Mouse (Mus musculus) adrenal gland, adult 2 months (tissue): ENCODE data around the gene Mfsd7a. TPM values are rescaled to one million over a fixed set of nuclear protein-coding genes. Genes with fewer than 3 reads are reported as not detected.
A peak's percentile ranks its signal among the peaks of the same experiment; 100 is the strongest.

Source experiments
- DNase-seq: peaks from one replicate; pipeline ENCODE4 v3.0.0; 2021
- polyA plus RNA-seq: library from polyadenylated mRNA; depleted of rRNA; stranded (reverse); fragments of >200 nt; gene quantifications from 2 replicates; pipeline ENCODE4 v1.2.3, GENCODE M21; 2012; rRNA removed
- total RNA-seq, 2 experiments: library from RNA; stranded (reverse); gene quantifications; 2 replicates each; pipeline ENCODE4 v1.2.3; 2021

The Mfsd7a gene
- total and polyA plus RNA-seq, 3 experiments: 1.0 to 3.0 (median 1.0) TPM

GRCm38 (mm10) chr5:108433804-108434587, 14.7 kb downstream of the Mfsd7a start, which contains the start of gene Atp5k:
Gene Atp5k, minus strand, starts transcription at chr5:108434448.
- peak; percentile 94 for DNase-seq

GRCm38 (mm10) chr5:108431196-108431595, 17.5 kb downstream of the Mfsd7a start:
- no peak for DNase-seq

GRCm38 (mm10) chr5:108427186-108427585, 21.5 kb downstream of the Mfsd7a start:
- DNase-seq: peak; percentile 54

- DNase-seq: no peak
Measured at GRCm38 (mm10) chr5:108423427-108423826, 25.3 kb downstream of the Mfsd7a start.

GRCm38 (mm10) chr5:108422741-108423140, 25.9 kb downstream of the Mfsd7a start:
- no peak for DNase-seq

GRCm38 (mm10) chr5:108414711-108415110, 34.0 kb downstream of the Mfsd7a start:
- no peak for DNase-seq

GRCm38 (mm10) chr5:108406977-108407376, 41.7 kb downstream of the Mfsd7a start:
- no peak for DNase-seq

- DNase-seq: no peak
Measured at GRCm38 (mm10) chr5:108405460-108405859, 43.2 kb downstream of the Mfsd7a start.

- no peak for DNase-seq
Measured at GRCm38 (mm10) chr5:108403453-108403852, 45.2 kb downstream of the Mfsd7a start.

Other genes with a start within 250 kb of the Mfsd7a start
- 10 to 100 TPM; 30.4 to 32.7 TPM for gene Dr1, start 180.0 kb downstream of the Mfsd7a start, total RNA-seq
- gene Dr1, start 180.0 kb downstream of the Mfsd7a start, polyA plus RNA-seq: 27.9 and 33.4 TPM in 2 replicates
- gene Pigg, start 136.3 kb downstream of the Mfsd7a start, total RNA-seq: 10 to 100 TPM; 11.6 to 13.0 TPM
- 5.7 and 7.6 TPM in 2 replicates for gene Pigg, start 136.3 kb downstream of the Mfsd7a start, polyA plus RNA-seq
- gene Gm42517, start 81.0 kb downstream of the Mfsd7a start, total RNA-seq: 1 to 10 TPM; 1.6 to 3.3 TPM
- 13.9 and 14.2 TPM in 2 replicates for gene Gm42517, start 81.0 kb downstream of the Mfsd7a start, polyA plus RNA-seq
- gene Pde6b, start 60.5 kb downstream of the Mfsd7a start, total RNA-seq: not detected
- gene Pde6b, start 60.5 kb downstream of the Mfsd7a start, polyA plus RNA-seq: not detected in 2 replicates
- gene Atp5k, start 14.4 kb downstream of the Mfsd7a start, total RNA-seq: 100 to 1,000 TPM; 370 to 504 TPM
- gene Atp5k, start 14.4 kb downstream of the Mfsd7a start, polyA plus RNA-seq: 22.4 and 22.9 TPM in 2 replicates
- 10 to 100 TPM; 31.8 to 50.9 TPM for gene Pcgf3, start 12.3 kb upstream of the Mfsd7a start, total RNA-seq
- 5.2 and 8.4 TPM in 2 replicates for gene Pcgf3, start 12.3 kb upstream of the Mfsd7a start, polyA plus RNA-seq
- gene Cplx1, start 101.1 kb upstream of the Mfsd7a start, total RNA-seq: 1 to 10 TPM; 2.0 to 3.7 TPM
- gene Cplx1, start 101.1 kb upstream of the Mfsd7a start, polyA plus RNA-seq: 0.83 and 1.6 TPM in 2 replicates
- 10 to 100 TPM; 86.4 to 87.1 TPM for gene Gak, start 180.9 kb upstream of the Mfsd7a start, total RNA-seq
- gene Gak, start 180.9 kb upstream of the Mfsd7a start, polyA plus RNA-seq: 72.8 and 87.2 TPM in 2 replicates
- gene Tmem175, start 180.9 kb upstream of the Mfsd7a start, total RNA-seq: 10 to 100 TPM; 25.7 to 28.5 TPM
- 50.2 and 61.8 TPM in 2 replicates for gene Tmem175, start 180.9 kb upstream of the Mfsd7a start, polyA plus RNA-seq
- 10 to 100 TPM; 15.5 to 16.3 TPM for gene Idua, start 211.4 kb upstream of the Mfsd7a start, total RNA-seq
- 41.7 and 42.6 TPM in 2 replicates for gene Idua, start 211.4 kb upstream of the Mfsd7a start, polyA plus RNA-seq
- gene Dgkq, start 220.8 kb upstream of the Mfsd7a start, total RNA-seq: 10 to 100 TPM; 13.6 to 20.7 TPM
- gene Dgkq, start 220.8 kb upstream of the Mfsd7a start, polyA plus RNA-seq: 20.8 and 22.0 TPM in 2 replicates
- gene Slc26a1, start 226.7 kb upstream of the Mfsd7a start, total RNA-seq: under 1 TPM; 0.21 to 0.81 TPM
- gene Slc26a1, start 226.7 kb upstream of the Mfsd7a start, polyA plus RNA-seq: 0.21 and 0.85 TPM in 2 replicates
- 10 to 100 TPM; 21.5 to 48.5 TPM for gene Fgfrl1, start 243.5 kb upstream of the Mfsd7a start, total RNA-seq
- 72.1 and 103 TPM in 2 replicates for gene Fgfrl1, start 243.5 kb upstream of the Mfsd7a start, polyA plus RNA-seq